Mouse (Mus musculus) thymus, postnatal 36 days (tissue): Measurements from ENCODE around the gene Nudt16.
"Not testable (repeated sequence)": the region's sequence is repeated elsewhere in the genome, so short reads cannot be mapped to it uniquely, and the experiment has no call there.

Source experiments
- DNase-seq, 2 experiments: peaks; one replicate each; pipeline ENCODE4 v3.0.0; 2022; ENCODE audit warnings: mixed read lengths in 2 of 2

The Nudt16 gene

GRCm38 (mm10) chr9:105131253-105132001 lies at the start of gene Nudt16:
Gene Nudt16, minus strand, starts transcription at chr9:105131824.
- peak; percentile 91 to 95 for DNase-seq

GRCm38 (mm10) chr9:105144992-105145391 lies 13.4 kb upstream of the Nudt16 start, which contains the start of gene 1700080E11Rik:
Gene 1700080E11Rik, minus strand, starts transcription at chr9:105145092.
- DNase-seq: no peak

GRCm38 (mm10) chr9:105139204-105139603 lies 7.6 kb upstream of the Nudt16 start:
- DNase-seq: no peak

- DNase-seq: no peak
These were observed 4.8 kb upstream of the Nudt16 start for GRCm38 (mm10) chr9:105136404-105136803.

- DNase-seq: peak in 1 of 2 experiments; percentile 29
These were observed 2.9 kb upstream of the Nudt16 start for GRCm38 (mm10) chr9:105134536-105134935.

- peak in 1 of 2 experiments; percentile 18 for DNase-seq
These were observed 361 bp upstream of the Nudt16 start for GRCm38 (mm10) chr9:105132002-105132367.

GRCm38 (mm10) chr9:105130331-105130730 lies 1.3 kb downstream of the Nudt16 start:
- DNase-seq: no peak

GRCm38 (mm10) chr9:105125206-105125605 lies 6.4 kb downstream of the Nudt16 start:
- DNase-seq: not testable (repeated sequence)

GRCm38 (mm10) chr9:105103893-105104292 lies 27.7 kb downstream of the Nudt16 start:
- no peak for DNase-seq

- no peak for DNase-seq
These were observed 29.7 kb downstream of the Nudt16 start for GRCm38 (mm10) chr9:105101911-105102310.

- DNase-seq: peak; percentile 58 to 75
These were observed 30.6 kb downstream of the Nudt16 start for GRCm38 (mm10) chr9:105100807-105101570.

GRCm38 (mm10) chr9:105080246-105080645 lies 51.4 kb downstream of the Nudt16 start:
- DNase-seq: no peak
